Mouse (Mus musculus) intestine, embryonic 15.5 days (tissue): Measurements from ENCODE around the gene Als2. TPM values are rescaled to one million over a fixed set of nuclear protein-coding genes. Genes with fewer than 3 reads are reported as not detected.

Source experiments
- ATAC-seq: fragments of 200-750 bp; cut with Nextera tagmentation; 2 replicates; pipeline ENCODE4 v1.8.0; 2017; ENCODE audit warnings: moderate TSS enrichment, moderate library complexity
- H3K27ac ChIP-seq: fragments of 300-500 bp; sonication (generic); 2 replicates; pipeline ENCODE4 v1.5.1; 2015; ENCODE audit warnings: mild to moderate bottlenecking, inconsistent platforms
- H3K27me3 ChIP-seq: fragments of 300-500 bp; sonication (generic); replicated peaks from 2 replicates; pipeline ENCODE4 v1.6.1; 2015; ENCODE audit warnings: inconsistent platforms
- H3K36me3 ChIP-seq: fragments of 300-500 bp; sonication (generic); 2 replicates; pipeline ENCODE4 v1.6.1; 2015; ENCODE audit warnings: inconsistent platforms
- H3K4me1 ChIP-seq: fragments of 300-500 bp; sonication (generic); replicated peaks from 2 replicates; pipeline ENCODE4 v1.6.1; 2015; ENCODE audit warnings: inconsistent platforms
- H3K4me2 ChIP-seq: fragments of 300-500 bp; sonication (generic); replicated peaks from 2 replicates; pipeline ENCODE4 v1.6.1; 2015; ENCODE audit warnings: mild to moderate bottlenecking, inconsistent platforms
- H3K4me3 ChIP-seq: fragments of 300-500 bp; sonication (generic); replicated peaks from 2 replicates; pipeline ENCODE4 v1.5.1; 2015; ENCODE audit warnings: inconsistent platforms
- H3K9ac ChIP-seq: fragments of 300-500 bp; sonication (generic); 2 replicates; pipeline ENCODE4 v1.6.1; 2015; ENCODE audit warnings: inconsistent platforms
- H3K9me3 ChIP-seq: fragments of 300-500 bp; sonication (generic); 2 replicates; pipeline ENCODE4 v1.6.1; 2016; ENCODE audit warnings: inconsistent platforms
- WGBS: fragments of 180-500 bp; shearing (Covaris S2); methylation state at CpG from one replicate; pipeline ENCODE4 v1.1.7; 2015; 5-methylcytosine and 5-hydroxymethylcytosine counted together
- polyA plus RNA-seq: library from polyadenylated mRNA; unstranded; fragments of >200 nt; fragmentation: Nextera tagmentation; extraction: Ambion mirVana; gene quantifications from 2 replicates; pipeline ENCODE4 v1.2.1, GENCODE M21; 2015

Als2 gene
- polyA plus RNA-seq, 1 experiment from 2014 or later = 7.4 TPM

GRCm38 (mm10) chr1:59159136-59159535, 77.9 kb downstream of the Als2 start:
- no peak overlapping the region for H3K4me2 ChIP-seq
- 79% methylated on average over 3 of the region's 3 CpGs for WGBS
- H3K9ac ChIP-seq = no peak overlapping the region
- no peak overlapping the region for H3K27ac ChIP-seq
- no peak for ATAC-seq
- H3K36me3 ChIP-seq = 0 out of 2 replicates have a peak, but pooled peaks cover 6% of the 10 kb centered on the region
- no peaks in the 10 kb centered on the region for H3K27me3 ChIP-seq
- H3K9me3 ChIP-seq = no peaks in the 10 kb centered on the region
- H3K4me3 ChIP-seq = no peak overlapping the region
- no peaks in the 10 kb centered on the region for H3K4me1 ChIP-seq

DNA sequence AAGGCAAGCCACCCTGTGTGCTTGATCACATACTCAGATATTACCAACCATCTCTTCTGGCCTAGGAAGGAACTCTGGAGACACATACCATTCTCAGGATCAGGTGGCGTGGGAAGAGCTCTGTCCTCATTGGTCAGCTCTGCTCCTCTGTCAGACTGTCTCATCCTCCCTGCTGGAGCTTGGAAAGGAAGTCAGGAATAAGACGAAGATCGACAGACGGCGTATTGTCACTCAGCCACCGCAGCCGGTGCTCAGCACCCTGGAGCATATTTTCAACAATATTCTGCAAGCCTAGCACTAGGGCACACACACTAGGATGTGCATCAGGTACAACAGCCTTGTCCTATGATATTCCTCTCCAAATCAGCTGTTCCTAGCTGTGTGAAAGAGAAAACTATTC, 78.5 kb downstream of the Als2 start:
- Histone ChIP-seq H3K9ac (no peak overlapping the region), H3K36me3 (0 out of 2 replicates have a peak, but pooled peaks cover 3% of the 10 kb centered on the region), H3K9me3 (no peaks in the 10 kb centered on the region), H3K4me2 (no peak overlapping the region), H3K4me1 (no peaks in the 10 kb centered on the region), H3K4me3 (no peak overlapping the region), H3K27ac (no peak overlapping the region), H3K27me3 (no peaks in the 10 kb centered on the region)
- 82% methylated on average over 7 of the region's 7 CpGs for WGBS
- ATAC-seq = no peak

DNA sequence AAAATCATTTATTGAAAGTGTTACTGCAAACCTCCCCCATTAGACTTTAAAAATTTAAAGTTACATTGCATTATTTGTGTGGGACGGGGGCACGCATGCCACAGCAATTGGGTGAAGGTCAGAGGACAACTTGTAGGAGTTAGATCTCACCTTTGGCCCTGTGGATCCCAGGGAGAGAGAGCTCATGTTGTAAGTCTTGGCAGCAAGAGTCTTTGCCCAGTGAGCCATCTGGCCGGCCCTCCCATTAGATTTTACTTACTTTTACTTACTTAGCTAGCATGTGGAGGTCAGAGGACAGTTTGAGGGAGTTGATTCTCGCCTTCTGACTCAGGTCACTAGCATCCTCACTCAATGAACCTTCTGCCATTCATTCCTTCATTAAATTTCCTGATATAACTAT, 79.2 kb downstream of the Als2 start:
- Histone ChIP-seq H3K4me2 (no peak overlapping the region), H3K36me3 (no peaks in the 10 kb centered on the region), H3K27me3 (no peaks in the 10 kb centered on the region), H3K9me3 (no peaks in the 10 kb centered on the region), H3K4me1 (no peaks in the 10 kb centered on the region), H3K9ac (no peak overlapping the region), H3K27ac (no peak overlapping the region), H3K4me3 (no peak overlapping the region)
- no peak for ATAC-seq
- 82% methylated on average over 4 of the region's 4 CpGs for WGBS

DNA sequence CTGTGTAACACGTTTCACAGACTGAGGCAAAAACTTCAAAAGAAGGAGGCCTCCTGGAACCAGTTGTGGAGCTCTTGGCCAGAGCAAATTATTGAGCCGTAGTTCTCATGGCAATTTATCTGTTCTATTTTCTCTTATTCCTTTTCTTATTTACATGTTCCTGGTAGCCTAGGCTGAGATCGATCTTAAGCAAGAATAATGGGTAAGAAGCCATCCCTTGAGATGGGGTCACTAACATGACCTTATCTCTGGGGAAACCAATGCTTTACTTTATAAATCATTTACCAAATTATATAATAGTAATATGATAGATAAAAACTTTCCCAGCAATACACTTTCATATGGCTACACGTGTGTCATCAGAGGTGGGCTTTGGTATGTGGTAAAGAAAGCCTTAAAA, 84.7 kb downstream of the Als2 start:
- Histone ChIP-seq H3K4me1 (no peaks in the 10 kb centered on the region), H3K9me3 (no peaks in the 10 kb centered on the region), H3K36me3 (no peaks in the 10 kb centered on the region), H3K4me2 (no peak overlapping the region), H3K9ac (no peak overlapping the region), H3K4me3 (no peak overlapping the region), H3K27ac (no peak overlapping the region), H3K27me3 (no peaks in the 10 kb centered on the region)
- no peak for ATAC-seq
- 65% methylated on average over 4 of the region's 4 CpGs for WGBS

DNA sequence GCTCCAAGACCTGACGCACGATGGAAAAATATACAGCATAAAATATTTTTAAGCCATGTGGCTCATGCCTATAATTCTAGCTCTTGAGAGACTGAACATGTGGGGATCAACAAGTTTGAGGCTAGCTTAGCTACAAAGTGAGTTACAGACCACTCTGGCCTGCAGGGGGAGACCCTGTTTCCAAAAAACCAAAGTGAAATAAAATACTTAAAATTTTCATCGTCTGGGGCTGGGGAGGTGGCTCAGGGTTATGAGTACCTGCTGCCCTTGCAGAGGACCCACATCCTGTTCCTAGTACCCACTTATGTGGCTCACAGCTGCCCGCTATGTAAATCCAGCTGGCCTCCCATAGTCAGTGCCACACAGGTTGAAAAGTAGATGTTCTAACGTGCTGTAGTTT, 86.5 kb downstream of the Als2 start:
- H3K4me1 ChIP-seq = no peaks in the 10 kb centered on the region
- H3K9me3 ChIP-seq = no peaks in the 10 kb centered on the region
- WGBS = 73% methylated on average over 5 of the region's 5 CpGs
- no peak overlapping the region for H3K4me2 ChIP-seq
- no peak overlapping the region for H3K9ac ChIP-seq
- no peak for ATAC-seq
- no peak overlapping the region for H3K27ac ChIP-seq
- H3K36me3 ChIP-seq = no peaks in the 10 kb centered on the region
- H3K27me3 ChIP-seq = no peaks in the 10 kb centered on the region
- H3K4me3 ChIP-seq = no peak overlapping the region

DNA sequence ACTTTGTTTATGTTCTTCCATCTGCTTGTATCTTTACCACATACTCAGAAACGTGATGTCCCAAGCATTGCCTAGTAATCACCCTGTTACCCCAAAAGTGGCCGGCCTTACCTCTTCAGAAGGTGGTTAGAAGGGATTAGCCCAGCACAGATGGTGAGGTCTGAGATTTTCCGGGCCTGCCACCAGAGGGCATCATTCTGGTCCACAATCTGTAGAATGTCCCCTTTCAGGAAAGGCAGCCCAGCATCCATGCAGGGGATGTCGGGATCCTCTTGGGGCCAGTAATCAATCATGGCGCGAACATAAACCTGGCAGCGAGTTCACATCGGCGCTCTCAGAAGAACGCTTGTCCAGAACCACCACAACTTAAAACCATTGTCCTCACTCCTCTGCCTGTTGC, 92.5 kb downstream of the Als2 start:
- H3K9me3 ChIP-seq = no peaks in the 10 kb centered on the region
- H3K36me3 ChIP-seq = no peaks in the 10 kb centered on the region
- WGBS = 76% methylated on average over 10 of the region's 10 CpGs
- no peak overlapping the region for H3K4me2 ChIP-seq
- no peaks in the 10 kb centered on the region for H3K27me3 ChIP-seq
- no peaks in the 10 kb centered on the region for H3K4me1 ChIP-seq
- no peak for ATAC-seq
- H3K27ac ChIP-seq = no peak overlapping the region
- no peak overlapping the region for H3K4me3 ChIP-seq
- no peak overlapping the region for H3K9ac ChIP-seq

- Histone ChIP-seq H3K27me3 (no peaks in the 10 kb centered on the region), H3K36me3 (no peaks in the 10 kb centered on the region), H3K4me1 (no peaks in the 10 kb centered on the region), H3K27ac (no peak overlapping the region), H3K9me3 (no peaks in the 10 kb centered on the region), H3K4me2 (no peak overlapping the region), H3K9ac (no peak overlapping the region), H3K4me3 (no peak overlapping the region)
- no peak for ATAC-seq
These were observed 94.2 kb downstream of the Als2 start for GRCm38 (mm10) chr1:59142809-59143208.

DNA sequence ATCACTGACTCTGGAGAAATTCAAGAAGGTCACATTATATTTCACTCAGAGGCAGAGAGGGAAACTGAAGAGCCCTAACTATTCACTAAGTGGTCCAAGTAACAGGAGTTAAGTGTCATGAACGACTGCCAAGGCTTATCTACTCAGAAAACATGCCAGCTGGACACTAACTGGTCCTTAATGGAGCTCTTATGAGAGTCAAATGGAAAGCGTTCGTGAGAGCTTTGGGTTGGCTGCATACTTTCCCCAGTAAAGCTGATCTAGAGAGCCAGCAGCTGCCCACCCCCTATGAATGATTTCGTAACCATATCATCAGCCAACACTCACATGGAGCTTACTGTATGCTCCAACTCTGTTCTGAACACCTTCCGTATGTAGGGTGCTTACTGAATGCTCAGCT, 102.6 kb downstream of the Als2 start:
- H3K9me3 ChIP-seq = no peaks in the 10 kb centered on the region
- no peaks in the 10 kb centered on the region for H3K4me1 ChIP-seq
- 70% methylated on average over 5 of the region's 5 CpGs for WGBS
- no peak overlapping the region for H3K27ac ChIP-seq
- no peak overlapping the region for H3K4me3 ChIP-seq
- H3K36me3 ChIP-seq = no peaks in the 10 kb centered on the region
- H3K9ac ChIP-seq = no peak overlapping the region
- no peak for ATAC-seq
- H3K27me3 ChIP-seq = no peaks in the 10 kb centered on the region
- H3K4me2 ChIP-seq = no peak overlapping the region

DNA sequence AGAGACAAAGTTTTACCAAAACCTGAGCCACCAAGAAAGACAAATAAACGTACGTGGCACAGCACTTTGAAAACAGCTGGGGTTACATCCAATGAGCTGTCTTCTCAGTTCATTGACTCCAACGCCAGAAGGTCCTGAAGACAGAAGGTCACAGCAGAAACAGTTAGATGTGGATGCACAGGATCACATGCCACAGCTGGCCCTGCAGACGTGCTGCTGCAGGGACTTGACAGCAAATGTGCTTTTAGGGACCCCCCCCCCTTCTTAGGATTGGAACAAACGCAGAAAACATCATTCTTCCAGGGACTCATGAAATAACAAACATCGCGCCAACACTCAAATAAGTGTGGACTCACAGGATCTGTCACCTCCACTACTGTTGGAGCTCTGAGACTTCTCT, 108.2 kb downstream of the Als2 start:
- 71% methylated on average over 7 of the region's 7 CpGs for WGBS
- H3K27me3 ChIP-seq = no peaks in the 10 kb centered on the region
- no peaks in the 10 kb centered on the region for H3K36me3 ChIP-seq
- no peak overlapping the region for H3K4me2 ChIP-seq
- no peaks in the 10 kb centered on the region for H3K9me3 ChIP-seq
- ATAC-seq = no peak
- H3K4me1 ChIP-seq = no peaks in the 10 kb centered on the region
- H3K4me3 ChIP-seq = no peak overlapping the region
- no peak overlapping the region for H3K27ac ChIP-seq
- no peak overlapping the region for H3K9ac ChIP-seq

DNA sequence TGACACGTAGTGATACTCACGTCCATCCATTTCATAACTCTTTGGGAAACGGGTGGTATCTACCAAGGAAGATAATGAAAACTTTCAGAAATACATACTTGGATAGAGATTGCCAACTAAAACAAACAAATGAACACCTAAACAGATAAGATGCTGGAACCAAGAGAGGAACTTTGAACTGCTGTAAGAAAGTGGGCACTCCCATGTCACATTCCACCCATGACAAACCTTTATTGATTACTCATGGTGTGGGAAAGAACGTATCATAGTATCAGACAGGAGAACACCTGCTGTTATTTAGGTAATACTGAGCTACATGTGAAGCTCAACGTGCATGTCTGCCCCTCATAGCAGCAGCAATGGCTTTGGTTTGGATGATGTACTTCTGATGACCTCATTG, 111.5 kb downstream of the Als2 start:
- whole genome bisulfite sequencing = 54% methylated on average over 5 of the region's 5 CpGs
- H3K27ac ChIP-seq = no peak overlapping the region
- H3K4me2 ChIP-seq = no peak overlapping the region
- H3K4me1 ChIP-seq = no peaks in the 10 kb centered on the region
- ATAC-seq = peak; percentile 81
- H3K27me3 ChIP-seq = no peaks in the 10 kb centered on the region
- no peak overlapping the region for H3K4me3 ChIP-seq
- H3K9me3 ChIP-seq = no peaks in the 10 kb centered on the region
- no peaks in the 10 kb centered on the region for H3K36me3 ChIP-seq
- no peak overlapping the region for H3K9ac ChIP-seq

DNA sequence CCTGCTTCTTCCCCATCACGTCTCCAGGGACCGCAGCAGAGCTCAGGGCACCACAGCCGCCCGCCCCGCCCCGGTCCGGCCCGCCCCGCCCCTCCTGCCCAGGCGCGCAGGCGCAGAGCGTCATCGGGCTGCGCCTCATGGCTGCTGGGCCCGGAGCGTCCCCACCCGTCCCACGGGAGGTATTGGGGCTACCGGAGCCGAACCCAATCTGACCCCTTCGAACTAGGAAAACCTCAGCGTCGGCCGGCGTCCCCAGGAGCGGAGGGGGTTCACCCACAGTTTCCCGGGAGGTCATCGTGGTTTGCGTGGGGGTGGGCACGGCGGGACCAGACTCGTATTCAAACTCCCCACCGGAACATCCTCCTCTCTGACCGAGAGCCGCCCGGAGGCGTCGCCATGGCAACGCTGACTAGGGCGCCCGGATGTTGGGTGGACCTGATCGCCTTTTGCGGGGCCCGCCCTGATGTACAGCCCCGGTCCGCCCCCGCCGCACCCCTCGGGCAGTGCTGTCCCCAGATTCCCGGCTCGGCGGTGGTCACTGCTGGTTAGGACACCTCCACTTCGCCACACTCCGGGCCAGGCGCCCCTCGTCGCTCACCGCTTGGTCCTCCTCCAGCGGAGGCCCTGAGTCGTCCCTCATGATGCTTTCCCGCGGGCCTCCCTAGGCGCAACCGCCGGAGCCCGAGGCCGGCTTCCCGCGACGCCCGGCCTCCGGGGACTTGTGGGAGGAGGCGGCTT, 117.1 kb downstream of the Als2 start, which contains the start of gene Tmem237:
Gene Tmem237, minus strand, starts transcription at position 689 of the 738 bp plus-strand sequence.
- no peaks in the 10 kb centered on the region for H3K9me3 ChIP-seq
- H3K9ac ChIP-seq = peak within 1 kb of the TSS; percentile 77
- peak within 1 kb of the TSS; percentile 80 for H3K4me3 ChIP-seq
- no peaks in the 10 kb centered on the region for H3K27me3 ChIP-seq
- no peaks in the 10 kb centered on the region for H3K36me3 ChIP-seq
- peak within 1 kb of the TSS; percentile 78 for H3K4me2 ChIP-seq
- peak; percentile 99 for ATAC-seq
- H3K27ac ChIP-seq = peak within 1 kb of the TSS; percentile 82
- H3K4me1 ChIP-seq = 0 out of 2 replicates have a peak, but pooled peaks cover 4% of the 10 kb centered on the region
- WGBS = under 1% methylated on average over 74 of the region's 74 CpGs
